Comparison of ENCODE assay signal across 9 mouse cellular contexts in genomic region chr15:89067609-89068008, GRCm38 (mm10). TPM values are rescaled to one million over a fixed set of nuclear protein-coding genes. Genes with fewer than 3 reads are reported as not detected.
DNase-seq lines count a peak whose midpoint lies in the region; ATAC-seq and TF ChIP-seq lines count a peak whose summit lies in the region.
"Had no signal": no experiment of that assay in that cellular context is flagged by ENCODE, and none has a peak within 500 bp of the region (broad histone marks: within the 10 kb centered on the region; RNA-seq: fewer than 3 reads in every experiment).

No protein-coding gene starts in this region.

- no peak for ATAC-seq in hindbrain, embryonic 11.5 days (ENCODE audit: low FRiP score)
- no peak for ATAC-seq in hindbrain, embryonic 16.5 days

- peaks cover 31% of the 10 kb centered on the region for H3K27me3 ChIP-seq in hindbrain, embryonic 11.5 days (ENCODE audit: control insufficient read depth, insufficient read depth, low read length)
- H3K27me3 ChIP-seq in hindbrain, embryonic 16.5 days (replicated peaks; ENCODE audit: control insufficient read depth, insufficient read depth, low read length), result peaks cover 17% of the 10 kb centered on the region
- H3K27me3 ChIP-seq in testis, adult 2 months (ENCODE audit: control insufficient read depth, insufficient read depth, low read length), result no peaks in the 10 kb centered on the region
- peaks cover 83% of the 10 kb centered on the region for H3K27me3 ChIP-seq in limb, embryonic 10.5 days (ENCODE audit: low read depth, poor library complexity, severe bottlenecking)

- 32% methylated on average over 35 of the region's 35 CpGs for WGBS in hindbrain, embryonic 11.5 days
- 36% methylated on average over 35 of the region's 35 CpGs for WGBS in hindbrain, embryonic 16.5 days
- WGBS in limb, embryonic 10.5 days, result 31% methylated on average over 35 of the region's 35 CpGs

- DNase-seq in hindbrain, embryonic 11.5 days (ENCODE audit: low spot score), result peak; percentile 15
- DNase-seq in testis, postnatal 14 days (ENCODE audit: low spot score), result no peak
- peak; percentile 42 for DNase-seq in limb, embryonic 10.5 days (ENCODE audit: low spot score)
- no peak for DNase-seq in adrenal gland, postnatal 25 days
- DNase-seq in spleen, adult 18-20 months, result no peak
- DNase-seq: midbrain, embryonic 14.5 days; thymus, postnatal 36 days had no signal

- no peak overlapping the region for H3K9ac ChIP-seq in hindbrain, embryonic 11.5 days (ENCODE audit: low read depth, low read length)
- H3K9ac ChIP-seq in hindbrain, embryonic 16.5 days (ENCODE audit: low read depth, low read length), result no peak overlapping the region

- no peaks in the 10 kb centered on the region for H3K36me3 ChIP-seq in hindbrain, embryonic 11.5 days (ENCODE audit: control insufficient read depth, insufficient read depth, low read length)
- H3K36me3 ChIP-seq in hindbrain, embryonic 16.5 days (ENCODE audit: control insufficient read depth, insufficient read depth, low read length), result peaks cover 13% of the 10 kb centered on the region; the same call in 1 of the 2 replicates
- no peaks in the 10 kb centered on the region for H3K36me3 ChIP-seq in testis, adult 2 months (ENCODE audit: control insufficient read depth, insufficient read depth, low read length)
- H3K36me3 ChIP-seq in limb, embryonic 10.5 days, result no peaks in the 10 kb centered on the region

- no peaks in the 10 kb centered on the region for H3K9me3 ChIP-seq in hindbrain, embryonic 11.5 days (ENCODE audit: control insufficient read depth, low read length)
- H3K9me3 ChIP-seq in hindbrain, embryonic 16.5 days (ENCODE audit: control insufficient read depth, low read length), result no peaks in the 10 kb centered on the region
- no peaks in the 10 kb centered on the region for H3K9me3 ChIP-seq in limb, embryonic 10.5 days (replicated peaks)

- TF ChIP-seq POLR2A in testis, adult 2 months (IDR thresholded peaks at IDR 0.05; ENCODE audit: control insufficient read depth, low read depth, low read length), result no peak

- TF ChIP-seq CTCF in testis, adult 2 months (IDR thresholded peaks at IDR 0.05; ENCODE audit: control insufficient read depth, insufficient read depth, insufficient replicate concordance, low read depth, low read length), result no peak

- no peak overlapping the region for H3K4me2 ChIP-seq in hindbrain, embryonic 11.5 days (replicated peaks; ENCODE audit: low read depth, low read length)
- no peak overlapping the region for H3K4me2 ChIP-seq in hindbrain, embryonic 16.5 days (ENCODE audit: low read length)

- 0 out of 2 replicates have a peak overlapping the region, but pooled peaks have one; percentile 12 for H3K4me3 ChIP-seq in hindbrain, embryonic 11.5 days (ENCODE audit: low read depth, low read length)
- H3K4me3 ChIP-seq in hindbrain, embryonic 16.5 days (ENCODE audit: low read length), result no peak overlapping the region
- H3K4me3 ChIP-seq in testis, adult 2 months (ENCODE audit: control insufficient read depth, low read depth, low read length), result peak overlapping the region; percentile 64
- H3K4me3 ChIP-seq in limb, embryonic 10.5 days, result peak overlapping the region; percentile 28

- no peaks in the 10 kb centered on the region for H3K4me1 ChIP-seq in hindbrain, embryonic 11.5 days (replicated peaks; ENCODE audit: control insufficient read depth, insufficient read depth, low read length)
- H3K4me1 ChIP-seq in hindbrain, embryonic 16.5 days (ENCODE audit: control insufficient read depth, insufficient read depth, low read depth, low read length), result no peaks in the 10 kb centered on the region
- peaks cover 22% of the 10 kb centered on the region for H3K4me1 ChIP-seq in testis, adult 2 months (ENCODE audit: control insufficient read depth, insufficient read depth, low read length)
- H3K4me1 ChIP-seq in limb, embryonic 10.5 days, result peaks cover 19% of the 10 kb centered on the region

- no peak overlapping the region for H3K27ac ChIP-seq in hindbrain, embryonic 11.5 days (ENCODE audit: low read depth, low read length)
- no peak overlapping the region for H3K27ac ChIP-seq in hindbrain, embryonic 16.5 days (ENCODE audit: low read depth, low read length)
- no peak overlapping the region for H3K27ac ChIP-seq in testis, adult 2 months (ENCODE audit: control insufficient read depth, insufficient read depth, low read depth, low read length)
- H3K27ac ChIP-seq in limb, embryonic 10.5 days, result no peak overlapping the region

RNA-seq across cellular contexts. Expression of gene Trabd, which starts 7.3 kb away (rescaled TPM):
- polyA plus RNA-seq in hindbrain, embryonic 11.5 days (2014; fragmentation: Nextera tagmentation; extraction: Ambion mirVana), result 39.5 and 42.1 TPM in 2 replicates
- polyA plus RNA-seq in hindbrain, embryonic 16.5 days (2015; fragmentation: Nextera tagmentation; extraction: Ambion mirVana), result 39.2 and 39.5 TPM in 2 replicates
- 17.3 and 19.7 TPM in 2 replicates for polyA plus RNA-seq in testis, adult 2 months (2012; rRNA removed)
- polyA plus RNA-seq in limb, embryonic 10.5 days (2016; fragmentation: Nextera tagmentation; extraction: Ambion mirVana), result 59.5 and 62.1 TPM in 2 replicates
- 39.0 and 43.6 TPM in 2 replicates for total RNA-seq in adrenal gland, postnatal 25 days (2021)

RNA-seq across cellular contexts. Expression of gene Panx2, which starts 8.1 kb away (rescaled TPM):
- 0.33 and 0.94 TPM in 2 replicates for polyA plus RNA-seq in hindbrain, embryonic 11.5 days (2014; fragmentation: Nextera tagmentation; extraction: Ambion mirVana)
- 9.5 and 11.9 TPM in 2 replicates for polyA plus RNA-seq in hindbrain, embryonic 16.5 days (2015; fragmentation: Nextera tagmentation; extraction: Ambion mirVana)
- 2.6 and 3.6 TPM in 2 replicates for polyA plus RNA-seq in testis, adult 2 months (2012; rRNA removed)
- polyA plus RNA-seq in limb, embryonic 10.5 days (2016; fragmentation: Nextera tagmentation; extraction: Ambion mirVana), result 0.09 and 0.44 TPM in 2 replicates
- total RNA-seq in adrenal gland, postnatal 25 days (2021), result 0.81 and 1.6 TPM in 2 replicates

RNA-seq across cellular contexts. Expression of gene Selenoo, which starts 21.3 kb away (rescaled TPM):
- polyA plus RNA-seq in hindbrain, embryonic 11.5 days (2014; fragmentation: Nextera tagmentation; extraction: Ambion mirVana), result 17.2 and 20.4 TPM in 2 replicates
- polyA plus RNA-seq in hindbrain, embryonic 16.5 days (2015; fragmentation: Nextera tagmentation; extraction: Ambion mirVana), result 16.4 and 17.9 TPM in 2 replicates
- polyA plus RNA-seq in testis, adult 2 months (2012; rRNA removed), result 10.5 and 10.7 TPM in 2 replicates
- 10.6 and 13.9 TPM in 2 replicates for polyA plus RNA-seq in limb, embryonic 10.5 days (2016; fragmentation: Nextera tagmentation; extraction: Ambion mirVana)
- total RNA-seq in adrenal gland, postnatal 25 days (2021), result 41.8 and 50.2 TPM in 2 replicates

RNA-seq across cellular contexts. Expression of gene Tubgcp6, which starts 55.3 kb away (rescaled TPM):
- polyA plus RNA-seq in hindbrain, embryonic 11.5 days (2014; fragmentation: Nextera tagmentation; extraction: Ambion mirVana), result 17.5 and 17.6 TPM in 2 replicates
- 15.2 and 16.4 TPM in 2 replicates for polyA plus RNA-seq in hindbrain, embryonic 16.5 days (2015; fragmentation: Nextera tagmentation; extraction: Ambion mirVana)
- 9.9 and 10.5 TPM in 2 replicates for polyA plus RNA-seq in testis, adult 2 months (2012; rRNA removed)
- 24.4 and 28.6 TPM in 2 replicates for polyA plus RNA-seq in limb, embryonic 10.5 days (2016; fragmentation: Nextera tagmentation; extraction: Ambion mirVana)
- total RNA-seq in adrenal gland, postnatal 25 days (2021), result 18.1 and 25.9 TPM in 2 replicates

Comparison
In these comparisons a context has a peak if more than half of its experiments do, and no peak if none do; other contexts are left out.
1. DNase-seq: peak in hindbrain, embryonic 11.5 days (single experiment) and limb, embryonic 10.5 days (single experiment); none in testis, postnatal 14 days (single experiment), adrenal gland, postnatal 25 days (single experiment) and spleen, adult 18-20 months (0 of 2).